Mouse (Mus musculus) granulocyte monocyte progenitor cell, adult 5-6 weeks (primary cell): ENCODE results near the gene Slco2b1. TPM values are rescaled to one million over a fixed set of nuclear protein-coding genes. Genes with fewer than 3 reads are reported as not detected.
A peak's percentile ranks its signal among the peaks of the same experiment; 100 is the strongest.
"Not testable (repeated sequence)": the region's sequence is repeated elsewhere in the genome, so short reads cannot be mapped to it uniquely, and the experiment has no call there.

Source experiments
- ATAC-seq: replicated peaks from 2 replicates; pipeline ENCODE4 v1.8.0; 2016; ENCODE audit warnings: mild to moderate bottlenecking, moderate TSS enrichment, inconsistent platforms; ENCODE audit not compliant: poor library complexity, severe bottlenecking
- total RNA-seq, 2 experiments: library from RNA; stranded (forward) in 1 of 2; stranded (reverse) in 1 of 2; fragments of 200-712, 200-1000 nt in 1 of 2; fragments of >200 nt in 1 of 2; fragmentation: Nextera tagmentation in 1 of 2; gene quantifications; 2 replicates each; pipeline ENCODE4 v1.2.3; 2014 to 2017

Slco2b1 gene
- total RNA-seq (2014; fragmentation: Nextera tagmentation) = not detected in 2 replicates
- total RNA-seq (2017) = 0.13 TPM in 1 of 2 replicates, not detected in the other

- peak; percentile 58 for ATAC-seq
These were observed at the start of gene Slco2b1 for GRCm38 (mm10) chr7:99711166-99711565. TSS of gene Slco2b1 (minus strand) at chr7:99711340.

- no peak for ATAC-seq
These were observed 28.1 kb upstream of the Slco2b1 start for GRCm38 (mm10) chr7:99739276-99739675.

- ATAC-seq = not testable (repeated sequence)
These were observed 24.4 kb upstream of the Slco2b1 start for GRCm38 (mm10) chr7:99735491-99735890.

- no peak for ATAC-seq
These were observed 23.5 kb upstream of the Slco2b1 start for GRCm38 (mm10) chr7:99734612-99735011.

- no peak for ATAC-seq
These were observed 18.8 kb upstream of the Slco2b1 start, which contains the start of gene Olfr520 for GRCm38 (mm10) chr7:99729973-99730372. TSS of gene Olfr520 (plus strand) at chr7:99730273.

- peak; percentile 52 for ATAC-seq
These were observed 5.4 kb upstream of the Slco2b1 start for GRCm38 (mm10) chr7:99716536-99716935.

GRCm38 (mm10) chr7:99712431-99712830 is 1.3 kb upstream of the Slco2b1 start:
- ATAC-seq = no peak

- no peak for ATAC-seq
These were observed 664 bp downstream of the Slco2b1 start for GRCm38 (mm10) chr7:99710476-99710875.

- ATAC-seq = no peak
These were observed 1.1 kb downstream of the Slco2b1 start for GRCm38 (mm10) chr7:99709992-99710391.

GRCm38 (mm10) chr7:99708750-99709149 is 2.4 kb downstream of the Slco2b1 start:
- no peak for ATAC-seq

- no peak for ATAC-seq
These were observed 2.8 kb downstream of the Slco2b1 start for GRCm38 (mm10) chr7:99708301-99708721.

- ATAC-seq = no peak
These were observed 3.5 kb downstream of the Slco2b1 start for GRCm38 (mm10) chr7:99707671-99708070.

- ATAC-seq = no peak
These were observed 4.0 kb downstream of the Slco2b1 start for GRCm38 (mm10) chr7:99707038-99707595.

GRCm38 (mm10) chr7:99706341-99707037 is 4.7 kb downstream of the Slco2b1 start:
- ATAC-seq = no peak

- no peak for ATAC-seq
These were observed 6.2 kb downstream of the Slco2b1 start for GRCm38 (mm10) chr7:99704736-99705519.

- no peak for ATAC-seq
These were observed 8.9 kb downstream of the Slco2b1 start for GRCm38 (mm10) chr7:99702201-99702600.

GRCm38 (mm10) chr7:99700641-99701040 is 10.5 kb downstream of the Slco2b1 start:
- ATAC-seq = no peak

- no peak for ATAC-seq
These were observed 11.4 kb downstream of the Slco2b1 start for GRCm38 (mm10) chr7:99699709-99700151.

GRCm38 (mm10) chr7:99699106-99699505 is 12.0 kb downstream of the Slco2b1 start:
- peak; percentile 78 for ATAC-seq

- no peak for ATAC-seq
These were observed 12.6 kb downstream of the Slco2b1 start for GRCm38 (mm10) chr7:99698576-99698975.

GRCm38 (mm10) chr7:99695471-99696057 is 15.6 kb downstream of the Slco2b1 start:
- no peak for ATAC-seq
